Mouse (Mus musculus): ENCODE data around the gene Isl2. TPM values are rescaled to one million over a fixed set of nuclear protein-coding genes. Genes with fewer than 3 reads are reported as not detected.

Isl2 gene
- total RNA-seq, 2 experiments from 2014 or later, result not detected

GRCm38 (mm10) chr9:55546176-55547010 lies 7.9 kb downstream of the Isl2 start:
- DNase-seq, result peak; percentile 61 to 70

- DNase-seq, result no peak
Observed at GRCm38 (mm10) chr9:55548871-55549270, 10.4 kb downstream of the Isl2 start.

GRCm38 (mm10) chr9:55549302-55549890 lies 10.9 kb downstream of the Isl2 start:
- DNase-seq, result no peak

GRCm38 (mm10) chr9:55554986-55555385 lies 16.5 kb downstream of the Isl2 start:
- no peak for DNase-seq

- DNase-seq, result no peak
Observed at GRCm38 (mm10) chr9:55560960-55561359, 22.5 kb downstream of the Isl2 start.

- DNase-seq, result peak in 1 of 2 experiments; percentile 39
Observed at GRCm38 (mm10) chr9:55568466-55569159, 30.1 kb downstream of the Isl2 start.

GRCm38 (mm10) chr9:55571071-55571470 lies 32.6 kb downstream of the Isl2 start:
- no peak for DNase-seq

GRCm38 (mm10) chr9:55576571-55576970 lies 38.1 kb downstream of the Isl2 start:
- no peak for DNase-seq

- DNase-seq, result no peak
Observed at GRCm38 (mm10) chr9:55581414-55581813, 42.9 kb downstream of the Isl2 start.

- DNase-seq, result no peak
Observed at GRCm38 (mm10) chr9:55586141-55586540, 47.7 kb downstream of the Isl2 start.

Other genes with a start within 250 kb of the Isl2 start
- gene Nrg4, start 211.8 kb upstream of the Isl2 start, total RNA-seq (2021), result 10 to 100 TPM; 23.8 to 31.0 TPM
- under 1 TPM; 0.40 to 0.63 TPM for gene Tmem266, start 211.8 kb upstream of the Isl2 start, total RNA-seq (2021)
- gene Etfa, start 26.4 kb upstream of the Isl2 start, total RNA-seq (2021), result 100 to 1,000 TPM; 418 to 565 TPM

Data from adrenal gland, postnatal 36 days (tissue).